Mouse (Mus musculus) urinary bladder, postnatal 14 days (tissue): ENCODE measurements around the gene Hsd17b14.
A peak's percentile ranks its signal among the peaks of the same experiment; 100 is the strongest.

Experiments used
- DNase-seq: peaks from one replicate; pipeline ENCODE4 v3.0.0; 2021; ENCODE audit warnings: low spot score

The Hsd17b14 gene

DNA sequence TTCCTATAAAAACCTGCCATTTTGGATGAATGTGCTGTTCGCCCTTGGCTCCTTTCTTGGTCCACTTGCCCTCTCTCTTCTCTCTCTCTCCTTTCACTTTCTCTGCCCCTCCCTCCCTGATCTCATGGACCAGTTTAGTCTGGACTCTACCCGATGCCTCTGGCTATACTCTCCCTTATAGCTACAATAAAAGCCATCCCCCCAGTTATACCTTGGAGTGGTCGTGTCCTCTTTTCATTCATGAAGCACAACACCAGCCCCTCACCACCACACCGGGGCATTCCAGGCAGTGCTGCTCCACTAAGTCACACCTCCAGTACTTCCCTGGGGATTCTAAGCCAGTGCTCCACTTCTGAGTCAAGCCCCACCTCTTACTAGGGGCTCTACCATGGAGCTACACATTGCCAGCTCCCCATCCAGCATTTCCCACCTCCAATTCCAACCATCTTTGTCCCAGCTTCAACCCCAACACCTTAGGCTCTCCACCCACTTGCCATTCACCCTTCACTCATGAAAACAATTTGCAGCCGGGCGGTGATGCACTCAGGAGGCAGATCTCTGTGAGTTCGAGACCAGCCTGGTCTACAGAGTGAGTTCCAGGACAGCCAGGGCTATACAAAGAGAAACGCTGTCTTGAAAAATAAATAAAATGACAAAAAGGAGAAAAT is 12.6 kb downstream of the Hsd17b14 start:
- no peak for DNase-seq

GRCm38 (mm10) chr7:45567780-45568516 is 13.3 kb downstream of the Hsd17b14 start:
- DNase-seq = peak; percentile 95

DNA sequence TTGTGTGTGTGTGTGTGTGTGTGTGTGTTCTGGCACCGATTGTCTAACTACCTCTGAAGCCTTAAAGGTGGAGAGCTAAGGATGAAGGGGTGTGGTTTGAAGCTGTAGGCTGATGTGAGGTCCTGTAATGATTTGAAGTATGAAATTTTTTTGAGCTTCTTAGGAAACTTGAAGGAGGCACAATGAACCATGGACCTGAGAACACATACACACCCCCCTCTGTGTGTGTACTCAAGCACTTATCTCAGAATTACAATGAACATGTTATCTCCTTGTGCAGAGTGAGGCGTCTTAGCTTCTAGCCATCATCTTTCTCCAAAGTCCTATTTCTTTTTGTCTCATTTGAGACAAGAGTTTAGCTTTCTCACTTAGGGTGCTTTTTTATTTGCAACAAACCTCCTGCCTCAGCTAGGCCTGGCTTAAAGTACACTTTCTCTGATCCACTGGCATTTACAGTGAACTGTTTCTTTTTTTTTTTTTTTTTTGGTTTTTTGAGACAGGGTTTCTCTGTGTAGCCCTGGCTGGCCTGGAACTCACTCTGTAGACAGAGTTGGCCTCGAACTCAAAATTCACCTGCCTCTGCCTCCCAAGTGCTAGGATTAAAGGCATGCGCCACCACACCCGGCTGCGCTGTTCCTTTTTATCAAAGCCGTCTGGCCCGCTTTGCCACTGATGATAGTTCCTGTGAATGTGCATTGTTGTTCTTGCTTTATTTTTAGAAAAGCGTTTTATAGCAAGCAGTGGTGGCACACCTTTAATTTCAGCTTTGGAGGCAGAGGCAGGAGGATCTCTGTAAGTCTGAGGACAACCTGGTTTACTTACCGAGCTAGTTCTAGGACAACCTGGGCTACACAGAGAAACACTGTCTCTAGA is 14.1 kb downstream of the Hsd17b14 start:
- DNase-seq = no peak

GRCm38 (mm10) chr7:45570103-45570741 is 15.5 kb downstream of the Hsd17b14 start, which contains the start of gene Bcat2:
TSS of gene Bcat2 (plus strand) at chr7:45570153.
- DNase-seq = peak; percentile 82

GRCm38 (mm10) chr7:45571966-45572365 is 17.3 kb downstream of the Hsd17b14 start:
- no peak for DNase-seq

DNA sequence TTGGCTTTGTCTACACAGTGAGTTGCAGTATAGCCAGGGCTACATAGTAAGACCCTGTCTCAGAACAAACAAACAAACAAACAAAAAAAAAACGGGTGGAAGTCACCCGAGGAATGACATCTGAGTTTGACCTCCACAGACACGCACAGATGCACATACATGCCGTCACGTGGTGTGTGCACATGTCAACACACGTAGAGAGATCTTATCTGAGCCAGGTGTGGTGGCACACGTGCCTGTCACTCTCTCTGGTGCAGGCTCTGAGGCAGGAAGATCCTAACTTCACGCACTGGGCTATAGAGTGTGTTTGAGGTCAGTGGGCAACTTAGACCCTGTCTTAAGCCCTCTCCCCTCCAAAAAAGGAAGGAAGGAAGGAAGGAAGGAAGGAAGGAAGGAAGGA is 19.3 kb downstream of the Hsd17b14 start:
- no peak for DNase-seq

- no peak for DNase-seq
Observed at GRCm38 (mm10) chr7:45574472-45575379, 20.0 kb downstream of the Hsd17b14 start.

- no peak for DNase-seq
Observed at GRCm38 (mm10) chr7:45585923-45586322, 31.2 kb downstream of the Hsd17b14 start.

DNA sequence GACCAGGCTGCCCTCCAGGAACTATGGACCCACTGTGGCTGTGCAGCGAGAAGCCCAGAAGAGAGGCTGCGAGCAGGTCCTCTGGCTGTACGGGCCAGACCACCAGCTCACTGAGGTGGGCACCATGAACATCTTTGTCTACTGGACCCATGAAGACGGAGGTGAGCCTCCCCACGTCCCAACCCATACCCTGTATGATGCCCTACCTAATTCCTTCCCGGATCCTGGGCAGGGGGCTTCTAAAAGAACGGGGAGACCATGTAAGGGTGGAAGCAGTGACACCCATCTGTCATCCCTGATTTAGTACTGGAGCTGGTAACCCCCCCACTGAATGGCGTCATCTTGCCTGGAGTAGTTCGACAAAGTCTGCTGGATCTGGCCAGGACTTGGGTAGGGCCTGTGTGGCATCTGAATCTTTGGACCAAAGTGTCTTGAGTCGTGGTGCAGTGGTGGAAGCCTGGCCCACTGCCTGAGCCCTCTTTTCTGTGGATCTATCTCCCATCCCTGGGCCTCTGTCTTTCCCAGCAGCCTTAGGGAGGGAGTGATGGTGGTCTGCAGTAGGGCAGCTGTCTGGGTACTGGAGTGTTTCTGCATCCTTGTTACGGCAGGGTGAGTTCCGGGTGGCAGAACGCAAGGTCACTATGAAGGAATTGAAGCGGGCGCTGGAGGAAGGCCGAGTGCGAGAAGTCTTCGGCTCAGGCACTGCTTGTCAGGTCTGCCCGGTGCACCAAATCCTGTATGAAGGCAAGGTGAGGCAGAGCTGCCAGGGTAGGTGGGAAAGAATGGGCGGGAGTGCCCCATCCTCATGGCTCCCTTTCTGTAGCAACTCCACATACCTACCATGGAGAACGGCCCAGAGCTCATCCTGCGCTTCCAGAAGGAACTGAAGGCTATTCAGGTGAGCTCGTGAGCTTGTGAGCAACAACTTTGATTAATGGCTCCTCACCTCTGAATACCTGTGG is 33.2 kb downstream of the Hsd17b14 start:
- no peak for DNase-seq

DNA sequence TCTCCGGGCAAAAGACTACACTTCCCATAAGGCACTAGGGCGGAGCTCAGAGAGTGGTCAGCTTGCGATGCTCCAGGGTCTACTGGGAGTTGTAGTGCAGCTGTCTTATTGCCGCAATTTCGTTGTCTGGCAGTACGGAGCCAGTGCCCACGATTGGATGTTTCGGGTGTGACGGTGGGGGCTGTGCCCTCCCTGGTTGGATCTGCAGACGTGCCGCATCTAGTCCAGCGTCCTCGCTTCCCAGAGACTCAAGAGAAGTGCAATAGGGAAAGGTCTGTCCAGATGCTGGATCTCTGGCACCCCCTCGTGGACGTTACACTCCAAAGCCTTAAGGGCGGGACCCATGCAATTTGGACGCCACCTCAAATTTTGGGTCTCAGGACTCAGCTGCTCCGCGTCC is 34.5 kb downstream of the Hsd17b14 start:
- peak; percentile 94 for DNase-seq

GRCm38 (mm10) chr7:45589898-45590297 is 35.2 kb downstream of the Hsd17b14 start:
- DNase-seq = no peak

- no peak for DNase-seq
Observed at GRCm38 (mm10) chr7:45590874-45591273, 36.2 kb downstream of the Hsd17b14 start.

DNA sequence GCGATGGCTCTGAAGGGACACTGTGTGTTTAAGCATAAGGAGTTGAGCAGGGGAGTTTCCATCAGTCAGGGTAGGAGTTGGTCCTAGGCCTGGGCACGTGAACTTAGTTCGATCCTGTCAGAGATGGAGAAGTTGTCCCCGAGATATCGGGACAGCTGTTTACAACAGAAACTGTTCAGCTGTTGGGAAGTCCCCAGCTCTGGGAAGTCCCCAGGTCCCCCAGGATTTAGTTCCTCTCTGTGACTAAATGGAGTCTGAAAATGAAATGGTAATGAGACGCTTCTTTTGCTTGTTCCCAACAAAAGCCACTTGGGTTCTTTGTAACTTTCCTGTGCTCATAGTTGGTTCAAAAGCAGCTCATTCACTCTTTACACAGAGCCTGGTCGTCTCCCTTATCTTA is 37.2 kb downstream of the Hsd17b14 start:
- no peak for DNase-seq

DNA sequence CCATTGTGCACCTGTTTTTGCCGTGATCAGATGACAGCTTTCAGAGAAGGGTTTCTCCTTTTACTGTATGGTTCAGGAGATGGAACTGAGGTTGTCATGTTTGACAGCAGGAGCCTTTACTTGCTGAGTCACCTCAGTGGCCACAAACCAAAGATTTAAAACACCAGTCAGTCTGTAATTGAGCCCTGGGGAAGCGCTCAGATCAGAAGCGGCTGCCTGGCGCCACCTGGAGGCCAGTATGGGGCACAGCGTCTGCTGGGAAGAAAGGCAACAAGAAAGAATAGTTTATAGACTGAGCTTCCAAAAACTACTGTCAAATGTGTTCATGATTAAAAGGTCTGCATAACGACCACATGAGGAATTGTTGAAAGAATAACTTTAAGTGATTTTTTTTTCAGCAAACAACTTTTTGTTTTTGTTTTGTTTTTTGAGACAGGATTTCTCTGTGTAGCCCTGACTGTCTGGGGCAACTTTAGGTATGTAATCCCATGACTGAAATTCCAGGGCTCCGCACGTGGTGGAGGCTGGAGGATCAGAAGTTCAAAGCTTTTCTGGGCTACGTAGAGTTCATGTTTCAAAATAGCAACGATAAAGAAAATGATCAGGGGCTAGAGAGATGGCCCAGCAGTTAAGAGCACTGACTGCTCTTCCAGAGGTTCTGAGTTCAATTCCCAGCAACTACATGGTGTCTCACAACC is 38.6 kb downstream of the Hsd17b14 start:
- DNase-seq = peak; percentile 73

DNA sequence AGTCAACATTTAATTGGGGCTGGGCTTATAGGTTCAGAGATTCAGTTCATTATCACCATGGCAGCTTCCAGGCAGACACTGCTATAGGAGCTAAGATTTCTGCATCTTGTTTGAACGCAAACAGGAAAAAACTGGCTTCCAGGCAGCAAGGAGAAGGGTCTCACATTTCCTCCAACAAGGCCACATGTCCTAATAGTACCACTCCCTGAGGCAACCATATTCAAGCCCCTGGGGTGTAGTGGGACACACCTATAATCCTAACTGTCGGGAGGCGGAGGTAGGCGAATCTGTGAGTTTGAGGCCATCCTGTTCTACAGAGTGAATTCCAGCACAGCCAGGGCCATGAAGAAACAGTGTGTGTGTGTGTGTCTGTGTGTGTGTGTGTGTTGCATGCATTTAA is 40.5 kb downstream of the Hsd17b14 start:
- DNase-seq = no peak

DNA sequence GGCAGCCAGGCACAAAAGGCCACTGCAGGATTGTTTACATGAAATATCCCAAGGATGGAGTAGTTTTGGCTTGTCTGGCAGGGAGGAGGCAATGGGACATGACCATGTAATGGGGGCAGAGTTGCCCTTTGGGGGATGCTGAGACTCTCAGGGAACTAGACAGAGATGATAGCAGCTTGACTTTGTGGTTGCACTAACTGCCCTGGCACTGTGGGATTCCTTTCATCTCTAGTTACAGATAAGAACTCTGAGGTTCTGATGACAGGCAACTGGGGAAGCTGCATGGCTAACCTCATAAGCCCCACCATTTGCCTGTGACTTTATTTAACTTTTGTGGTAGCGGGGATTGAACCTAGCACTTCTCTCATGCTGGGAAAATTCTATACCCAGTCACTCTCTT is 41.4 kb downstream of the Hsd17b14 start:
- no peak for DNase-seq

GRCm38 (mm10) chr7:45597013-45597412 is 42.3 kb downstream of the Hsd17b14 start:
- DNase-seq = no peak

DNA sequence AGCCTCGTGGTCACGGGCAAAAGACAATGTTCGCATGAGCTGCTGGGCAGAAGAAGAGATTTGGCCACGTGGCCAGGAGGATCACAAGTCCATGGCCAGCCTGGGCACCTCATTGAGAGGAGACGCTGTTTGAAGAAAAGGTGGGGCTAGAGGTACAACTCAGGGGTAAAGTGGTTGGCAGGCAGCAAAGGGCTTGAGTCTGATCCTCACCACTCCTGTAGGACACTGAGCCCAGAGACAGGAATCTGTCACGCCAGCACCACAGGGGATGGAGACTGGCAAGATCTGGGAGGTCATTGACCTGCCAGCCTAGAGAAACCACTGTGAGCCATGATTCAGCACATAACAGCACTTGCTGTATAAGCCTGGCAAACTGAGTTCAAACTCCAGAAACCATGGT is 42.8 kb downstream of the Hsd17b14 start:
- no peak for DNase-seq
